Mouse (Mus musculus) adrenal gland, postnatal 25 days (tissue): Measurements from ENCODE around the gene Bet1l. TPM values are rescaled to one million over a fixed set of nuclear protein-coding genes. Genes with fewer than 3 reads are reported as not detected.
"Not testable (repeated sequence)": the region's sequence is repeated elsewhere in the genome, so short reads cannot be mapped to it uniquely, and the experiment has no call there.

Experiments
- DNase-seq: peaks from one replicate; pipeline ENCODE4 v3.0.0; 2021; ENCODE audit warnings: mixed read lengths
- long read RNA-seq: library from polyadenylated mRNA; stranded (forward); transcript quantifications from one replicate; pipeline ENCODE4 v2.0.0, GENCODE M21; 2021
- total RNA-seq: library from RNA; stranded (reverse); gene quantifications from 2 replicates; pipeline ENCODE4 v1.2.3, GENCODE M21; 2021

The Bet1l gene
- 37.2 and 44.1 TPM in 2 replicates for total RNA-seq
- long read RNA-seq, transcript Bet1l-201 (4 exons, 2,268 nt) = major isoform, 31 of 36 reads
- long read RNA-seq, partial matches to known transcripts = 3 of 36 reads
- long read RNA-seq, other reads (novel, unspliced or antisense) = 0 of 36 reads

DNA sequence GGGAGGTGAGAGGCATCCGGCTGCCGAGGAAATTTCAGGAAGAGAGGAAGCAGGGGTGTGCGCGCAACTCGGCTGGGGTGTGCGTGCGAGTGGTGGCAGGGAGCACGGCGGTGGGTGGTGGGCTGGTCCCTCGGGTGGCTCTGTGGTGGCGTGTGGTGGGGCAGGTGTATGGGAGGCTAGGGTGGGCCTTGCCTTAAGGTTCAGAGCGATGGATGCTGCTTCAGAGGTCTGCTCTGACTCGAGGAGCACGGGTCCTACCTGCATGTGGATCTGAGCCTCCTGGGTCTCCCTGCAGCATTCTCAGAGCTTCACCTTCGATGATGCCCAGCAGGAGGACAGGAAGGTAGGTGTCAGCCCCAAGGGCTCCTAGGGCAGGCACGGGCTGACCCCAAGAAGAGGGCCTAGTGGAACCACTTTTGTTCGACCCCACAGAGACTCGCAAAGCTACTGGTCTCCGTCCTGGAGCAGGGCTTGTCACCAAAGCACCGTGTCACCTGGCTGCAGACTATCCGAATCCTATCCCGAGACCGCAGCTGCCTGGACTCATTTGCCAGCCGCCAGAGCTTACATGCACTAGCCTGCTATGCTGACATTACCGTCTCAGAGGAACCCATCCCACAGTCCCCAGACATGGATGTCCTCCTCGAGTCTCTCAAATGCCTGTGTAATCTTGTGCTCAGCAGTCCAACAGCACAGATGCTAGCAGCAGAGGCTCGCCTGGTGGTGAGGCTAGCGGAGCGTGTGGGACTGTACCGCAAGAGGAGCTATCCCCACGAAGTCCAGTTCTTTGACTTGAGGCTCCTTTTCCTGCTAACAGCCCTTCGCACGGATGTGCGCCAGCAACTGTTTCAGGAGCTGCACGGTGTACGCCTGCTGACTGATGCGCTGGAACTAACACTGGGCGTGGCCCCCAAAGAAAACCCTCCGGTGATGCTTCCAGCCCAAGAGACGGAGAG is at the start of gene Bet1l:
Bet1l (minus strand) TSS at position 28 of the 956 bp plus-strand sequence.
- no peak for DNase-seq

- peak; percentile 37 for DNase-seq
Observed at GRCm38 (mm10) chr7:140907131-140907530, 49.8 kb upstream of the Bet1l start.

DNA sequence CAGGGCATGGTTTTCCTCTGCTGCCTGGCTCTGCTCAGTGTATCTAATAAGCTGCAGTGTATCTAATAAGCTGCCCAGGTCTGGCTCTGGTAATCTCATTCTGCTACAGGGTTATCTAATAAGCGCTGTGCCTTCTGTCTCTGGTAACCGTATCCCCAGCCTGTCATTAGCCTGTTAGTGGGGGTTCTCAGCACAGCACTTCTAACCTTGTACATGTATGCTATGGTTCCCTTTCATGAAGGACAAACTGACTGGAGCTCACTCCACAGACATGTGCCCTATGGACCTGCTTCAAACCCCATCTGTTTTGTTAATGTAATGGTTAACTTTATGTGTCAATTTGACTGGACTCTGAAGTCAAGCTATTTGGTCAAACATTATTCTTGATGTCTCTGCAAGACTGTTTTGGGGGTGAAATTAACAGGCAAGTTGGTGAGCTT is 48.3 kb upstream of the Bet1l start:
- no peak for DNase-seq

DNA sequence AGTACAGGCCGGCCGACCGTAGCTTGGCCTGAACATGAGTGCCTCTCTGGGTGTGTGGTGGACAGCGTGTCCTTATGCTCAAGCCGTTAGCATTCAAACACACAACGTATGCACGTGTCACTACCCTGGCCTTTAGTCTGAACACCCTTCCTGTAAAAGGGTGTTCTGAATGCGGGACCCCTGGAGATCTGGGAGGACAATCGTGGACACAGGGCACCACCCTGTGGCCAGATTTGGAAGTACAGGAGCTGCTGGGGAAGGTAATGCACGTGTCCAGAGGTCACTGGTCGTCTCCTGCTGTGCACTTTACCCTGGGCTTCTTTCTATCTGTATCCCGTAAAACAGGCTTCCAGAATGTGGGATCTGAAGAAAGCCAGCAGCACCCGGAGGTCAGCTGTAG is 45.8 kb upstream of the Bet1l start:
- peak; percentile 81 for DNase-seq

DNA sequence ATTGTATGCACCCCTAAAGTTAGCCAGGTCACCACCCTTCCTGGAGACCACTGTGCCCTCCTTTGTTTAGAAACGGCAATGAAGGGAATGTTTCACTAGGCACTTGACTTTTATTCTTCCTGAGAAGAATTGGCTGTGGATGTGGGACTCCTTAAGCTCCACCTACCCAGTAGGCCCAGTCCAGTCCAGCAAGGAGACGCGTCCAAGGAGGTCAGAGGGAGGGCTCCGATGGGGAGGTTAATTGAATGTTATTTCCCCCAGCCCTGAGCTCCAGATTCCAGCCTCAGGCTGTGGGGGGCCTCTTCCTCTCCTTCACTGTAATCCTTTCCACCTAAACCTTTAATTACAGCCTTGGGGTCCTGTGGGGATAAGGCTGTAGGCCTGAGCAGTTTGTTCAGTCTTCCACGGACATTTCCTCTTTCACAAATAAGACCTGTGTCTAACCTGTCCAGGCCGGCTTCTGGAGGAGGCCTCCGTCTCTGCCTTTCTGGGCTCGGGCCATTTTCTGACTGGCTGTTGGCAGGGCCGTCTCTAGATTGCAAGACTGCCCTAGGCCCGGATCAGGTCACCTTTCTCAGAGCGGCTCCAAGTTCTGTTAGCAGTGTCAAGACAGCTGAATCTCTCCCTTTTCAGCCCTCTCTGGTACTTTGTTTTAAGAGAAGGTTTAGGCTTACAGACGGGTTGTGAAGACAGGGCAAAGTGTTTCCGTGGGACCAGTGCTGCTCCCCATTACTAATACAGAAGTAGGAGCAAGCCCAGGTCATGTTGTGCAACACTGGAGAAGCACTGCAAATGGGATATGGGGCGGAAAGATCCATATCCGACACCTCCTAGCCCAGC is 44.9 kb upstream of the Bet1l start:
- no peak for DNase-seq

- no peak for DNase-seq
Observed at GRCm38 (mm10) chr7:140900220-140900619, 42.8 kb upstream of the Bet1l start, which contains the start of gene Cox8b. Gene Cox8b (minus strand): TSS chr7:140900446.

DNA sequence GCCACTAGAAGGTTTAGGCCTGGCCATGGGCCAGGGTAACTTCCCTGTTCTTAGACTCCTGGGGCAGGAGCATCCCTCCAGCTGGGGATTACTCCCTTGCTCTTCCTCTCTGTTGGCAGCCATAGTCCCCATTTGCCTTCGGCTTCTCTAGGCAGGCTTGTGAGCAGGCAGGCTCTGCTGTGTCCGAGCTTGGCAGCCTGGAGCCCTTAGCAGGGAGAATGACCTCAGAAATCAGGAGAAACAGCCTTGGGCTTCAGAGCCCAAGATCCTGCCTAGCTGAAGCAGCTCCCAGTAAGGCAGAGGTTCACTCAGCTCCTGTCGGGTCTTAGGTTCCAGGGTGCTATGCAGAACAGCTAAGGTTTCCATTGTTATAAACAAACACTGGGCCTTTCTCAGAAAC is 41.7 kb upstream of the Bet1l start:
- DNase-seq = no peak

DNA sequence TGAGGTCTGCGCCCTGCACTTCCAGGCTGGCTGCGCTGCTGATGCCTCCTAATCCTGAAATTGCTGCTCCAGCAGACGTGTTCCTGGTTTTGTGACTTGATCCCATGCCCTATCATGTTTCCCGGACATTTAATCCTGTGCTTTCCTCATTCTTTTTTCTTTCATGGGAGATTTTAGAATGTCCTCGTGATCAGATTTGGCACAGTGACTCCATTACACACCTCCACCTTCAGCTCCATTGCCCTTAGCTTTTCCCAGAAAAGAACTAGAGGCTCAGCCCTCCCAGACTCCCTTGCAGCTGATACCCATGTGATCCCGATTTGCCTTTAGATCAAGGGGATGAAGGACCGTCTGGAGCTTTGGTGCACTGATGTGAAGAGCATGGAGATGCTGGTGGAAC is 40.5 kb upstream of the Bet1l start:
- DNase-seq = no peak

- DNase-seq = no peak
Observed at GRCm38 (mm10) chr7:140894611-140895010, 37.2 kb upstream of the Bet1l start.

DNA sequence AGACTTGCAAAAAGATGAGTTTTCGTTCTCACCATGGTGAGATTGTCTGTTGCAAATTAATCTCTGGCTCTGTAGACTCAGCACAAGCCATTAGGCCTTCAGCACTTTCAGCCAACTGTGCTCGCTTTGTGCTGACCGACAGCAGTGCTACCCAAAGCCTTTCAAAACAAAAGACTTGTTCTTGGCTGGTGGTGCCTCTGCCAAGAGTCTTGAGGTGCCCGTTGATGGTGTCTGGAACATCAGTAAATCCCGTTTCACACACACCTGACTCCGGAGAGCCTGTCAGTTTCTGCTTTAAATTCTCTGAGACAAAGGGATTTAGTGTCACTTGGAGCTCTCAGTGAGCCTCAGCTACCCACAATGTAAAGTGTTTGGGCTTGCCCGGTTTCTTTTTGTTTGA is 36.7 kb upstream of the Bet1l start:
- DNase-seq = no peak

DNA sequence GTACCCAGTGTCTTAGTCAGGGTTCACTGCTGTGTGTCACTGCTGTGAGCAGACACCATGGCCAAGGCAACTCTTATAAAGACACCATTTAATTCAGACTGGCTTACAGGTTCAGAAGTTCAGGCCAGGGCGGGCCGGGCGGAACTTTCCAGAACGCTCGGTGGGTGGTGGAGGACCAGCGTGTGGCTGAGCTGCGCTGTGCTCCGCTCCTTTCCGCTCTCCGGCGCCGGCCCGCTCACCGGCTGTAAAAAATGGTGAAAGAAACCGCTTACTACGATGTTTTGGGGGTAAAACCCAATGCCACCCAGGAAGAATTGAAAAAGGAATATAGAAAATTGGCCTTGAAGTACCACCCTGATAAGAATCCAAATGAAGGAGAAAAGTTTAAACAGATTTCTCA is 33.3 kb upstream of the Bet1l start:
- DNase-seq = not testable (repeated sequence)

- no peak for DNase-seq
Observed at GRCm38 (mm10) chr7:140882469-140882803, 25.1 kb upstream of the Bet1l start.

DNA sequence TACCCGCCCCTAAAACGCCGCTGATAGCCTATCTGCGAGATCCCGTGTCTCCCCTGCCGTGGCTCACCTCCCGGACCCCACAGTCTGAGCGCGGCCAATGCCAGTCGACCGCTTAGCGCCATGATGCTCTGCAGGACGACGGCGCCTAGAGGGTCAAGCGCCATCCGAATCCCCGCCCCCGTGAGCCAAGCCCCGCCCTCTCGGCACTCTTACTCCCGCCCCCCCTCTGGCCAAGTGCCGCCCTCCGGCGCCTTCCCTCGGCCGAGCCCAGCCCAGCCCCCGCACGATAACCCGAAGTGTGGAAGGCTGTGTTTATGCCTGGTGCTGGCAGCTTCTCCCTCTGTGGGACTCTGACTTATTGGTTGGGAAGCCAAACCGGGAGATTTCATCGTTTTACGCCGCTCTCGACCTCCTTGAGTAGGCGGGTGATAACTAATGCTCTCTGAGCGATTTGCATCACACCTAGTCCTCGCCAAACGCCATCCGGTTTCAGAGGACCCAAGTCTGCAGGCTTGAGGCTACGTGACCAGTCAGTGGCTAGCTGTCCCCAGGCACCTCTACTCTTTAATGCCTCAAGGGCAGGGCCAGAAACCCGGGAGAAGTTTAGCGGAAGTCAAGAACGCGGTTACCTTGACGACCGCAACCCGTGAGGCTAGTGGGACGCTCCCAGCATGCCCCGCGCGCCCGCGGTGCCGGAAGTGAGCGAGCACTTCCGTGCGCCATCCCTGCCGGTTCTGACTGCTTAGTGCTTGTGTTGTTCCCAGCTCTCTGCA is 24.5 kb upstream of the Bet1l start, which contains the start of the genes Psmd13 and Sirt3:
Psmd13 (plus strand) TSS at position 273 of the 773 bp plus-strand sequence.
Sirt3 (minus strand) TSS at position 614 of the 773 bp plus-strand sequence.
- peak; percentile 96 for DNase-seq

DNA sequence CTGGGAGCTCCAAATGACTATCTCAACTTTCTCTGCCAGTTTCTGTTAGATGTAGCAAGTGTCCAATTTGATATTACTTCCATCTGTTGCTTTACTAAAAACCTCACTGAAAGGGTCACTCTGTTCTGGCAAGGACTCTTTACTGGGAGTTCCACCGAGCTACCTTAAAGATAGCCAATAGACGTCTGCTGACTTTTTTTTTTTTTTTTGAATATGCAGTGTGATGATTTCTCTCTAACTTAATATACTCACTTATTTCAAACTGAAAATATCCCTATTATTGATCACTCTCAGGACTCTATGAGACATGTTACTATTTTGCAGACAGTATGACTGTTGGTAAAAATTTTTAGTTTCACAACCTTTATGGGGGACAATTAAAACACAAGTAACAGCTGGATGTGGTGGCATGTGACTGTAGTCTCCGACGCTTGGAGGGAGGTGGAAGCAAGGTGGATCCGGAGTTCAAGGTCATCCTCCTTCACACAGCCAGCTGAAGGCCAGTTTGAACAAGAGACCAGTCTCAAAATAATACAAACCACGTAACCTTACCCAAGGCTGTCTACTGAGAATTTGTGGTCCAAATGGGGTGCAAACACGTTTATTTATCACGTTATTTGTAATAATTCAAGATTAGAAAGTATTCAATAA is 23.6 kb upstream of the Bet1l start:
- no peak for DNase-seq

- no peak for DNase-seq
Observed at GRCm38 (mm10) chr7:140880419-140880818, 23.0 kb upstream of the Bet1l start.

DNA sequence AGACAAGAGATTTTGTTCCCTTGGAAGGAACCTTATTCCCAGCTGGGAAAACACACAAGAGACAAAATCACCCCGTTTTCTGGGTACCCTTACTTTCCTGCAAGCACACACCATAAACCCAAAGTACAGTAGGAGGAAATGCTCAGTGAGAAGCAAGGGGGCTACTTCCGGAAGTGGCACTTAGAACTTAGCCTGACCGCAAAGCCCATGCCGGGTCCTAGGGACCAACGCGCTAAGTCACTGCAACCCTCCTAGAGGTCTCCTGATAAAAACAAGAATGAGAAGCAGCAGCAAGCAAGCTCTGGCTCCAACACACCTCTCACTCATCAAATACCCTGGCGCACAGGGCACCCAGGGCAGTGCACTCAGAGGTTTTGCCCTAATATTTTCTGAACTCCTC is 22.0 kb upstream of the Bet1l start:
- no peak for DNase-seq

DNA sequence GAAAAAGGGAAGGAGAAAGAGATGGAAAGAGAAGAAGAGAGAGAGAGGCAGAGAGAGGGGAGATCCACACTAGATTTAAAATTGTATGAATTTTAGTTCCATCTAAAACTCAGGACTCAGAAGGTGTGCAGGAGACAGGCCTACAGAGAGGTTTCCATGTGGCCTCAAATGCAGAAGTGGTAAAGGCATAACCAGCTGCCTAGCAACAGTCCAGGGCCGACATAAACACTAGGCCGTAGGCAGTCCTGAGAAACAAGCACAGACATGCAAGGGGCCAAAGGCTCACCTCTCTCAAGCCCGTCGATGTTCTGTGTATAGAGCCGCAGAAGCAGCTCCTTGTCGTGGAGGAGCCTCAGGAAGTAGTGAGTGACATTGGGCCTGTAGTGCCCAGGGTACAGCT is 20.0 kb upstream of the Bet1l start:
- DNase-seq = no peak

DNA sequence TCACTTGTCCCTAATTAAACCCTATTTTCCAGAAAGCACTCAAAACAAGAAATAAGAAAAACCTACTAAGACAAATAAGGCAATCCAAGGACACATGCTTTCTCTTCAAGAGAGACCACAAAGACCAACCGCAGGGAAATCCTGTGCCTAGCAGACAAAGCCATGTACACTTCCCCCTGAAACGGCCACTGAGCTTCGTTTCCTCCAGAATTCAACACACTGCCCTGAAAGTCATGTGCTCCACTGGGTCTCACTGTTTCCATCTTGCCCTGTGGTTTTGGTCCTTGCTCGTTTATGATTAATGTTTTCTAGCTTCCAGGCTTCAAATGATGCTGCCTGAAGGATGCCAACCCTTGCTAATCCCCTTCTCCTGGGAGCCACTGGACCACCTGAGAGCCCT is 16.8 kb upstream of the Bet1l start:
- DNase-seq = no peak

- DNase-seq = no peak
Observed at GRCm38 (mm10) chr7:140864761-140865160, 7.4 kb upstream of the Bet1l start.

- DNase-seq = no peak
Observed at GRCm38 (mm10) chr7:140860728-140861127, 3.4 kb upstream of the Bet1l start.

DNA sequence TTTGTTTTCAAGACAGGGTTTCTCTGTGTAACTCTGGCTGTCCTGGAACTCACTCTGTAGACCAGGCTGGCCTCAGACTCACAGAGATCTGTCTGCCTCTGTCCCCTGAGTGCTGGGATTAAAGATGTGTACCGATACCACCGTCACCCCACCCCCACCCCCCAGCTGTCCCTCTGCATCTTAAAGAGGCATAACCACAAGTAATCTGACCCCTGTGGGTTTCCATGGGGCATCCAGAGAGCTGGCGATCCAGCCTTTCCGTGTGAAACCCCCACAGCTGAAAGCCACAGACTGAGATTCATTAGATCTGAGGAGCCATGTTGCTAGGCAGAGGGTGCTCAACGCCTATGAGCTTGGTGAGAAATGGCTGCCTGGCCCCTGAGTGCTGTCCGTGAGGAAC is 2.6 kb upstream of the Bet1l start:
- no peak for DNase-seq
